9 mouse cellular contexts compared by ENCODE assay signal in genomic region chr11:114786326-114786725, GRCm38 (mm10). TPM values are rescaled to one million over a fixed set of nuclear protein-coding genes. Genes with fewer than 3 reads are reported as not detected.
DNase-seq lines count a peak whose midpoint lies in the region; ATAC-seq and TF ChIP-seq lines count a peak whose summit lies in the region.
"Had no signal": no experiment of that assay in that cellular context is flagged by ENCODE, and none has a peak within 500 bp of the region (broad histone marks: within the 10 kb centered on the region; RNA-seq: fewer than 3 reads in every experiment).

No protein-coding gene starts in this region.

- no peak for TF ChIP-seq CTCF in thymus, adult 2 months (IDR thresholded peaks at IDR 0.05; ENCODE audit: borderline replicate concordance, control insufficient read depth, extremely low read depth, insufficient read depth, low read length, poor library complexity)

- peaks cover 3% of the 10 kb centered on the region; the same call in 1 of the 2 replicates for H3K9me3 ChIP-seq in megakaryocyte, embryonic 14.5 days
- no peaks in the 10 kb centered on the region for H3K9me3 ChIP-seq in intestine, embryonic 14.5 days (ENCODE audit: control insufficient read depth, low read length)
- no peaks in the 10 kb centered on the region for H3K9me3 ChIP-seq in neural tube, embryonic 14.5 days (ENCODE audit: control insufficient read depth, low read length)

- peak overlapping the region; percentile 69 for H3K4me3 ChIP-seq in megakaryocyte, embryonic 14.5 days (replicated peaks)
- H3K4me3 ChIP-seq in intestine, embryonic 14.5 days (ENCODE audit: low read depth, low read length) = peak overlapping the region; percentile 21
- peak overlapping the region; percentile 19 for H3K4me3 ChIP-seq in neural tube, embryonic 14.5 days (ENCODE audit: low read depth, low read length)
- H3K4me3 ChIP-seq in thymus, adult 2 months (ENCODE audit: control insufficient read depth, insufficient read depth, low read length) = no peak overlapping the region

- H3K4me2 ChIP-seq in intestine, embryonic 14.5 days (ENCODE audit: low read length) = peak overlapping the region; percentile 49
- peak overlapping the region; percentile 47 for H3K4me2 ChIP-seq in neural tube, embryonic 14.5 days (ENCODE audit: low read depth, low read length)

- no peak for TF ChIP-seq POLR2A in thymus, adult 2 months (IDR thresholded peaks at IDR 0.05; ENCODE audit: control insufficient read depth, extremely low read depth, insufficient read depth, low read length, poor library complexity)

- H3K27ac ChIP-seq in intestine, embryonic 14.5 days (ENCODE audit: low read depth) = no peak overlapping the region
- H3K27ac ChIP-seq in neural tube, embryonic 14.5 days (ENCODE audit: low read depth, low read length) = no peak overlapping the region
- no peak overlapping the region for H3K27ac ChIP-seq in thymus, adult 2 months (ENCODE audit: control insufficient read depth, insufficient read depth, low read length)

- peaks cover 100% of the 10 kb centered on the region for H3K27me3 ChIP-seq in megakaryocyte, embryonic 14.5 days (replicated peaks)
- peaks cover 68% of the 10 kb centered on the region for H3K27me3 ChIP-seq in intestine, embryonic 14.5 days (replicated peaks; ENCODE audit: control insufficient read depth, insufficient read depth, low read length)
- peaks cover 3% of the 10 kb centered on the region; the same call in 1 of the 2 replicates for H3K27me3 ChIP-seq in neural tube, embryonic 14.5 days (ENCODE audit: control insufficient read depth, insufficient read depth, low read length)
- peaks cover 7% of the 10 kb centered on the region; the same call in 1 of the 2 replicates for H3K27me3 ChIP-seq in thymus, adult 2 months (ENCODE audit: control insufficient read depth, insufficient read depth, low read length)

- no peaks in the 10 kb centered on the region for H3K36me3 ChIP-seq in megakaryocyte, embryonic 14.5 days (replicated peaks; ENCODE audit: low read length)
- no peaks in the 10 kb centered on the region for H3K36me3 ChIP-seq in intestine, embryonic 14.5 days (ENCODE audit: control insufficient read depth, insufficient read depth, low read length)
- H3K36me3 ChIP-seq in neural tube, embryonic 14.5 days (ENCODE audit: control insufficient read depth, insufficient read depth, low read length) = no peaks in the 10 kb centered on the region
- no peaks in the 10 kb centered on the region for H3K36me3 ChIP-seq in thymus, adult 2 months (ENCODE audit: control insufficient read depth, insufficient read depth, low read length)

- no peak for ATAC-seq in megakaryocyte, adult 5-6 weeks (ENCODE audit: poor library complexity, severe bottlenecking)
- ATAC-seq in intestine, embryonic 14.5 days (replicated peaks; ENCODE audit: low FRiP score, low TSS enrichment, low read depth) = 0 out of 2 replicates have a peak, but pooled peaks have one; percentile 11
- peak; percentile 57; the same call in 1 of the 2 replicates for ATAC-seq in neural tube, embryonic 14.5 days (ENCODE audit: low read depth)
- no peak for ATAC-seq in granulocyte monocyte progenitor cell, adult 5-6 weeks (replicated peaks; ENCODE audit: poor library complexity, severe bottlenecking)

- DNase-seq in cerebellum, postnatal 10 days = peak; percentile 55 to 58
- DNase-seq in cerebellum, postnatal 4 days (ENCODE audit: low spot score in 2 of 2) = no peak
- DNase-seq in intestine, embryonic 14.5 days (ENCODE audit: low spot score) = peak; percentile 62
- no peak for DNase-seq in thymus, adult 2 months

- no peak overlapping the region for H3K9ac ChIP-seq in intestine, embryonic 14.5 days (ENCODE audit: low read length)
- peak overlapping the region; percentile 47 for H3K9ac ChIP-seq in neural tube, embryonic 14.5 days (replicated peaks; ENCODE audit: low read depth, low read length)

- WGBS in intestine, embryonic 14.5 days = under 1% methylated on average over 43 of the region's 43 CpGs
- 2% methylated on average over 43 of the region's 43 CpGs for WGBS in neural tube, embryonic 14.5 days
- 4% methylated on average over 43 of the region's 43 CpGs for WGBS in thymus, adult 2 months

- H3K4me1 ChIP-seq in megakaryocyte, embryonic 14.5 days = peaks cover 28% of the 10 kb centered on the region
- H3K4me1 ChIP-seq in intestine, embryonic 14.5 days (replicated peaks; ENCODE audit: control insufficient read depth, insufficient read depth, low read length) = peaks cover 1% of the 10 kb centered on the region; the same call in 1 of the 2 replicates
- H3K4me1 ChIP-seq in neural tube, embryonic 14.5 days (ENCODE audit: control insufficient read depth, insufficient read depth, low read length) = no peaks in the 10 kb centered on the region
- H3K4me1 ChIP-seq in thymus, adult 2 months (replicated peaks; ENCODE audit: control insufficient read depth, insufficient read depth, low read length) = peaks cover 9% of the 10 kb centered on the region; the same call in 1 of the 2 replicates

RNA-seq across cellular contexts. Expression of gene Btbd17, which starts 9.4 kb away (rescaled TPM):
- polyA plus RNA-seq in megakaryocyte, embryonic 14.5 days (2012; ENCODE audit: insufficient read depth, low replicate concordance) = 0.04 TPM in 1 of 2 replicates, not detected in the other
- total RNA-seq in megakaryocyte, adult 5-6 weeks (2015) = not detected in 2 replicates
- total RNA-seq in megakaryocyte, adult 5-6 weeks (2017) = not detected in 2 replicates
- polyA plus RNA-seq in intestine, embryonic 14.5 days (2014; fragmentation: Nextera tagmentation; extraction: Ambion mirVana) = 1.2 and 2.9 TPM in 2 replicates
- polyA plus RNA-seq in neural tube, embryonic 14.5 days (2014; fragmentation: Nextera tagmentation; extraction: Ambion mirVana) = 18.8 and 20.4 TPM in 2 replicates
- polyA plus RNA-seq in thymus, adult 2 months (2012; rRNA removed) = 0.53 and 1.1 TPM in 2 replicates
- 0.54 TPM in 1 of 2 replicates, not detected in the other for total RNA-seq in granulocyte monocyte progenitor cell, adult 5-6 weeks (2014; fragmentation: Nextera tagmentation)
- total RNA-seq in granulocyte monocyte progenitor cell, adult 5-6 weeks (2017) = not detected in 2 replicates
- total RNA-seq: CH12.LX had no signal

RNA-seq across cellular contexts. Expression of gene Gpr142, which starts 12.4 kb away (rescaled TPM):
- not detected in 2 replicates for polyA plus RNA-seq in megakaryocyte, embryonic 14.5 days (2012; ENCODE audit: insufficient read depth, low replicate concordance)
- total RNA-seq in megakaryocyte, adult 5-6 weeks (2015) = not detected in 2 replicates
- not detected in 2 replicates for total RNA-seq in megakaryocyte, adult 5-6 weeks (2017)
- polyA plus RNA-seq in intestine, embryonic 14.5 days (2014; fragmentation: Nextera tagmentation; extraction: Ambion mirVana) = 0.16 TPM in 1 of 2 replicates, not detected in the other
- polyA plus RNA-seq in neural tube, embryonic 14.5 days (2014; fragmentation: Nextera tagmentation; extraction: Ambion mirVana) = not detected in 2 replicates
- not detected in 2 replicates for polyA plus RNA-seq in thymus, adult 2 months (2012; rRNA removed)
- not detected in 2 replicates for total RNA-seq in granulocyte monocyte progenitor cell, adult 5-6 weeks (2014; fragmentation: Nextera tagmentation)
- not detected in 2 replicates for total RNA-seq in granulocyte monocyte progenitor cell, adult 5-6 weeks (2017)
- total RNA-seq: CH12.LX had no signal

RNA-seq across cellular contexts. Expression of gene Kif19a, which starts 21.1 kb away (rescaled TPM):
- 2.7 and 4.2 TPM in 2 replicates for polyA plus RNA-seq in megakaryocyte, embryonic 14.5 days (2012; ENCODE audit: insufficient read depth, low replicate concordance)
- 0.16 and 0.27 TPM in 2 replicates for total RNA-seq in megakaryocyte, adult 5-6 weeks (2015)
- total RNA-seq in megakaryocyte, adult 5-6 weeks (2017) = 0.11 and 0.69 TPM in 2 replicates
- polyA plus RNA-seq in intestine, embryonic 14.5 days (2014; fragmentation: Nextera tagmentation; extraction: Ambion mirVana) = 0.27 and 1.2 TPM in 2 replicates
- 0.56 and 0.99 TPM in 2 replicates for polyA plus RNA-seq in neural tube, embryonic 14.5 days (2014; fragmentation: Nextera tagmentation; extraction: Ambion mirVana)
- polyA plus RNA-seq in thymus, adult 2 months (2012; rRNA removed) = 0.59 and 0.71 TPM in 2 replicates
- total RNA-seq in granulocyte monocyte progenitor cell, adult 5-6 weeks (2014; fragmentation: Nextera tagmentation) = 1.3 TPM in 1 of 2 replicates, not detected in the other
- not detected in 2 replicates for total RNA-seq in granulocyte monocyte progenitor cell, adult 5-6 weeks (2017)

RNA-seq across cellular contexts. Expression of gene Dnaic2, which starts 59.1 kb away (rescaled TPM):
- 7.0 TPM in 1 of 2 replicates, not detected in the other for polyA plus RNA-seq in megakaryocyte, embryonic 14.5 days (2012; ENCODE audit: insufficient read depth, low replicate concordance)
- total RNA-seq in megakaryocyte, adult 5-6 weeks (2015) = not detected in 2 replicates
- not detected in 2 replicates for total RNA-seq in megakaryocyte, adult 5-6 weeks (2017)
- polyA plus RNA-seq in intestine, embryonic 14.5 days (2014; fragmentation: Nextera tagmentation; extraction: Ambion mirVana) = 0.14 and 0.24 TPM in 2 replicates
- 0.71 and 2.0 TPM in 2 replicates for polyA plus RNA-seq in neural tube, embryonic 14.5 days (2014; fragmentation: Nextera tagmentation; extraction: Ambion mirVana)
- 1.9 TPM in 2 replicates for polyA plus RNA-seq in thymus, adult 2 months (2012; rRNA removed)
- not detected in 2 replicates for total RNA-seq in granulocyte monocyte progenitor cell, adult 5-6 weeks (2014; fragmentation: Nextera tagmentation)
- total RNA-seq in granulocyte monocyte progenitor cell, adult 5-6 weeks (2017) = not detected in 2 replicates

Comparison
In these comparisons a context has a peak if more than half of its experiments do, and no peak if none do; other contexts are left out.
1. DNase-seq: peak in cerebellum, postnatal 10 days (2 of 2) and intestine, embryonic 14.5 days (single experiment); none in cerebellum, postnatal 4 days (0 of 2) and thymus, adult 2 months (single experiment).
2. ATAC-seq: peak in intestine, embryonic 14.5 days (single experiment) and neural tube, embryonic 14.5 days (single experiment); none in megakaryocyte, adult 5-6 weeks (single experiment) and granulocyte monocyte progenitor cell, adult 5-6 weeks (single experiment).